10 mouse cellular contexts compared by ENCODE assay signal in genomic region chr7:16210862-16211365, GRCm38 (mm10). TPM values are rescaled to one million over a fixed set of nuclear protein-coding genes. Genes with fewer than 3 reads are reported as not detected.
A peak's percentile ranks its signal among the peaks of the same experiment; 100 is the strongest.
DNase-seq lines count a peak whose midpoint lies in the region; ATAC-seq and TF ChIP-seq lines count a peak whose summit lies in the region.
"Had no signal": no experiment of that assay in that cellular context is flagged by ENCODE, and none has a peak within 500 bp of the region (broad histone marks: within the 10 kb centered on the region; RNA-seq: fewer than 3 reads in every experiment).

No protein-coding gene starts in this region.

- no peak overlapping the region for H3K4me2 ChIP-seq in kidney, postnatal 0 days (ENCODE audit: low read length)
- no peak overlapping the region for H3K4me2 ChIP-seq in lung, postnatal 0 days (replicated peaks; ENCODE audit: low read depth, low read length)
- no peak overlapping the region for H3K4me2 ChIP-seq in forebrain, embryonic 16.5 days (ENCODE audit: low read length)

- peak; percentile 8 for DNase-seq in adrenal gland, adult 2 months
- DNase-seq in adrenal gland, postnatal 25 days = no peak
- peak; percentile 37 for DNase-seq in kidney, postnatal 0 days (ENCODE audit: low spot score)
- DNase-seq in kidney, adult 9 months = no peak
- DNase-seq in NIH3T3 (ENCODE audit: low read depth) = peak; percentile 43
- peak; percentile 14 for DNase-seq in lung, postnatal 0 days (ENCODE audit: low spot score)
- DNase-seq in yolk sac, embryonic 10.5 days (ENCODE audit: low spot score) = no peak
- DNase-seq: cerebellum, adult 9-10 months had no signal

- no peak for TF ChIP-seq EP300 in lung, postnatal 0 days (IDR thresholded peaks at IDR 0.05)

- WGBS in kidney, postnatal 0 days = 60% methylated on average over 12 of the region's 12 CpGs
- 75% methylated on average over 12 of the region's 12 CpGs for WGBS in lung, postnatal 0 days
- WGBS in forebrain, embryonic 16.5 days = 76% methylated on average over 12 of the region's 12 CpGs

- H3K9ac ChIP-seq in kidney, postnatal 0 days (ENCODE audit: low read depth, low read length) = no peak overlapping the region
- no peak overlapping the region for H3K9ac ChIP-seq in lung, postnatal 0 days (replicated peaks; ENCODE audit: low read depth)
- no peak overlapping the region for H3K9ac ChIP-seq in forebrain, embryonic 16.5 days (replicated peaks; ENCODE audit: low read depth, low read length)

- TF ChIP-seq CTCF in kidney, postnatal 0 days (IDR thresholded peaks at IDR 0.05; ENCODE audit: low read depth) = peak; percentile 52
- peak; percentile 56 for TF ChIP-seq CTCF in lung, postnatal 0 days (IDR thresholded peaks at IDR 0.05)

- H3K27ac ChIP-seq in kidney, postnatal 0 days = no peak overlapping the region
- no peak overlapping the region for H3K27ac ChIP-seq in lung, postnatal 0 days (ENCODE audit: low read length)
- no peak overlapping the region for H3K27ac ChIP-seq in forebrain, embryonic 16.5 days (ENCODE audit: low read length)

- no peaks in the 10 kb centered on the region for H3K9me3 ChIP-seq in kidney, postnatal 0 days (replicated peaks; ENCODE audit: low read length)
- H3K9me3 ChIP-seq in lung, postnatal 0 days (ENCODE audit: low read length) = no peaks in the 10 kb centered on the region
- no peaks in the 10 kb centered on the region for H3K9me3 ChIP-seq in forebrain, embryonic 16.5 days (ENCODE audit: control insufficient read depth, low read length)
- H3K9me3 ChIP-seq: megakaryocyte, embryonic 14.5 days had no signal

- no peak overlapping the region for H3K4me3 ChIP-seq in kidney, postnatal 0 days (replicated peaks; ENCODE audit: low read depth, low read length)
- H3K4me3 ChIP-seq in lung, postnatal 0 days (ENCODE audit: low read depth, low read length) = no peak overlapping the region
- H3K4me3 ChIP-seq in forebrain, embryonic 16.5 days (replicated peaks; ENCODE audit: low read length) = no peak overlapping the region
- H3K4me3 ChIP-seq: megakaryocyte, embryonic 14.5 days had no signal

- no peaks in the 10 kb centered on the region for H3K4me1 ChIP-seq in kidney, postnatal 0 days (replicated peaks; ENCODE audit: insufficient read depth, low read length)
- no peaks in the 10 kb centered on the region for H3K4me1 ChIP-seq in lung, postnatal 0 days (ENCODE audit: insufficient read depth, low read depth, low read length)
- H3K4me1 ChIP-seq in forebrain, embryonic 16.5 days (replicated peaks; ENCODE audit: control insufficient read depth, insufficient read depth, low read length) = no peaks in the 10 kb centered on the region

- ATAC-seq in kidney, postnatal 0 days (replicated peaks; ENCODE audit: low FRiP score, low read depth) = peak; percentile 18; the same call in 1 of the 2 replicates
- ATAC-seq in lung, postnatal 0 days = peak; percentile 25; the same call in 1 of the 2 replicates
- no peak for ATAC-seq in forebrain, embryonic 16.5 days

- peaks cover 38% of the 10 kb centered on the region for H3K36me3 ChIP-seq in kidney, postnatal 0 days (ENCODE audit: insufficient read depth, low read length)
- H3K36me3 ChIP-seq in lung, postnatal 0 days (ENCODE audit: insufficient read depth, low read length) = peaks cover 18% of the 10 kb centered on the region
- peaks cover 15% of the 10 kb centered on the region for H3K36me3 ChIP-seq in forebrain, embryonic 16.5 days (ENCODE audit: control insufficient read depth, insufficient read depth)

- H3K27me3 ChIP-seq in kidney, postnatal 0 days (ENCODE audit: insufficient read depth, low read length) = no peaks in the 10 kb centered on the region
- H3K27me3 ChIP-seq in lung, postnatal 0 days (replicated peaks; ENCODE audit: insufficient read depth, low read length) = no peaks in the 10 kb centered on the region
- no peaks in the 10 kb centered on the region for H3K27me3 ChIP-seq in forebrain, embryonic 16.5 days (replicated peaks; ENCODE audit: control insufficient read depth, insufficient read depth, low read length)
- H3K27me3 ChIP-seq: megakaryocyte, embryonic 14.5 days had no signal

RNA-seq across cellular contexts. Expression of gene Dhx34, which starts 10.9 kb away (rescaled TPM):
- 10 to 100 TPM; 10.3 to 12.6 TPM for total RNA-seq in adrenal gland, adult 2 months (2021)
- polyA plus RNA-seq in adrenal gland, adult 2 months (2012; rRNA removed) = 37.1 and 44.3 TPM in 2 replicates
- total RNA-seq in adrenal gland, postnatal 25 days (2021) = 14.1 and 20.3 TPM in 2 replicates
- polyA plus RNA-seq in kidney, postnatal 0 days (2015; fragmentation: Nextera tagmentation; extraction: Ambion mirVana) = 11.6 and 12.1 TPM in 2 replicates
- polyA plus RNA-seq in lung, postnatal 0 days (2015; fragmentation: Nextera tagmentation; extraction: Ambion mirVana) = 7.8 and 8.5 TPM in 2 replicates
- 13.9 and 15.5 TPM in 2 replicates for polyA plus RNA-seq in forebrain, embryonic 16.5 days (2015; fragmentation: Nextera tagmentation; extraction: Ambion mirVana)

RNA-seq across cellular contexts. Expression of gene C5ar2, which starts 33.0 kb away (rescaled TPM):
- total RNA-seq in adrenal gland, adult 2 months (2021) = under 1 TPM; 0.52 to 0.59 TPM
- 0.43 and 0.71 TPM in 2 replicates for polyA plus RNA-seq in adrenal gland, adult 2 months (2012; rRNA removed)
- total RNA-seq in adrenal gland, postnatal 25 days (2021) = 0.24 TPM in 1 of 2 replicates, not detected in the other
- polyA plus RNA-seq in kidney, postnatal 0 days (2015; fragmentation: Nextera tagmentation; extraction: Ambion mirVana) = 0.08 and 0.11 TPM in 2 replicates
- 0.94 and 1.1 TPM in 2 replicates for polyA plus RNA-seq in lung, postnatal 0 days (2015; fragmentation: Nextera tagmentation; extraction: Ambion mirVana)
- polyA plus RNA-seq in forebrain, embryonic 16.5 days (2015; fragmentation: Nextera tagmentation; extraction: Ambion mirVana) = 0.16 TPM in 1 of 2 replicates, not detected in the other

RNA-seq across cellular contexts. Expression of gene Meis3, which starts 36.0 kb away (rescaled TPM):
- 10 to 100 TPM; 11.5 to 13.8 TPM for total RNA-seq in adrenal gland, adult 2 months (2021)
- polyA plus RNA-seq in adrenal gland, adult 2 months (2012; rRNA removed) = 59.3 and 60.9 TPM in 2 replicates
- total RNA-seq in adrenal gland, postnatal 25 days (2021) = 10.9 and 12.9 TPM in 2 replicates
- polyA plus RNA-seq in kidney, postnatal 0 days (2015; fragmentation: Nextera tagmentation; extraction: Ambion mirVana) = 12.9 and 16.7 TPM in 2 replicates
- 12.3 and 12.7 TPM in 2 replicates for polyA plus RNA-seq in lung, postnatal 0 days (2015; fragmentation: Nextera tagmentation; extraction: Ambion mirVana)
- 99.6 and 118 TPM in 2 replicates for polyA plus RNA-seq in forebrain, embryonic 16.5 days (2015; fragmentation: Nextera tagmentation; extraction: Ambion mirVana)

RNA-seq across cellular contexts. Expression of gene C5ar1, which starts 48.4 kb away (rescaled TPM):
- total RNA-seq in adrenal gland, adult 2 months (2021) = 10 to 100 TPM in 1 of 2 experiments, 1 to 10 TPM in 1; 5.7 to 10.4 TPM
- 7.1 and 9.0 TPM in 2 replicates for polyA plus RNA-seq in adrenal gland, adult 2 months (2012; rRNA removed)
- 2.0 and 3.2 TPM in 2 replicates for total RNA-seq in adrenal gland, postnatal 25 days (2021)
- 3.1 and 3.4 TPM in 2 replicates for polyA plus RNA-seq in kidney, postnatal 0 days (2015; fragmentation: Nextera tagmentation; extraction: Ambion mirVana)
- polyA plus RNA-seq in lung, postnatal 0 days (2015; fragmentation: Nextera tagmentation; extraction: Ambion mirVana) = 11.8 and 13.3 TPM in 2 replicates
- 1.2 and 2.0 TPM in 2 replicates for polyA plus RNA-seq in forebrain, embryonic 16.5 days (2015; fragmentation: Nextera tagmentation; extraction: Ambion mirVana)

Comparison
In these comparisons a context has a peak if more than half of its experiments do, and no peak if none do; other contexts are left out.
1. DNase-seq: peak in adrenal gland, adult 2 months (single experiment), kidney, postnatal 0 days (single experiment), NIH3T3 (single experiment) and lung, postnatal 0 days (single experiment); none in adrenal gland, postnatal 25 days (single experiment), kidney, adult 9 months (single experiment) and yolk sac, embryonic 10.5 days (single experiment).